Mouse (Mus musculus): Measurements from ENCODE around the gene Slc25a51. TPM values are rescaled to one million over a fixed set of nuclear protein-coding genes. Genes with fewer than 3 reads are reported as not detected.

Slc25a51 gene
- 100 to 1,000 TPM; 105 to 128 TPM for total RNA-seq (2021)

- peak; percentile 79 for DNase-seq (ENCODE audit: low spot score)
- intact Hi-C loops (cut with DNase I), result loop anchor here (5.0 to 10.0 kb wide), 3 partner anchors 66 to 396 kb away; partner anchors contain the start of genes Dcaf10, Exosc3, Fbxo10 and Zbtb5
Observed at GRCm38 (mm10) chr4:45408427-45409132, at the start of gene Slc25a51. Gene Slc25a51, minus strand, starts transcription at chr4:45408766.

GRCm38 (mm10) chr4:45457543-45457942 is 49.0 kb upstream of the Slc25a51 start:
- intact Hi-C loops (cut with DNase I), result no loop called here
- DNase-seq (ENCODE audit: low spot score), result no peak

- no peak for DNase-seq (ENCODE audit: low spot score)
- intact Hi-C loops (cut with DNase I), result no loop called here
Observed at GRCm38 (mm10) chr4:45455001-45455400, 46.4 kb upstream of the Slc25a51 start.

- intact Hi-C loops (cut with DNase I), result no loop called here
- no peak for DNase-seq (ENCODE audit: low spot score)
Observed at GRCm38 (mm10) chr4:45453271-45453851, 44.8 kb upstream of the Slc25a51 start.

GRCm38 (mm10) chr4:45452569-45453111 is 44.1 kb upstream of the Slc25a51 start:
- DNase-seq (ENCODE audit: low spot score), result peak; percentile 56
- intact Hi-C loops (cut with DNase I), result no loop called here

- no peak for DNase-seq (ENCODE audit: low spot score)
- intact Hi-C loops (cut with DNase I), result no loop called here
Observed at GRCm38 (mm10) chr4:45449012-45449411, 40.4 kb upstream of the Slc25a51 start.

GRCm38 (mm10) chr4:45448481-45448880 is 39.9 kb upstream of the Slc25a51 start:
- no peak for DNase-seq (ENCODE audit: low spot score)
- intact Hi-C loops (cut with DNase I), result no loop called here

- no peak for DNase-seq (ENCODE audit: low spot score)
- intact Hi-C loops (cut with DNase I), result no loop called here
Observed at GRCm38 (mm10) chr4:45447196-45447595, 38.6 kb upstream of the Slc25a51 start.

- no peak for DNase-seq (ENCODE audit: low spot score)
- intact Hi-C loops (cut with DNase I), result no loop called here
Observed at GRCm38 (mm10) chr4:45445235-45445634, 36.7 kb upstream of the Slc25a51 start.

GRCm38 (mm10) chr4:45444813-45445212 is 36.2 kb upstream of the Slc25a51 start:
- DNase-seq (ENCODE audit: low spot score), result no peak

GRCm38 (mm10) chr4:45443652-45444051 is 35.1 kb upstream of the Slc25a51 start:
- no peak for DNase-seq (ENCODE audit: low spot score)
- intact Hi-C loops (cut with DNase I), result no loop called here

More at GRCm38 (mm10) chr4:45444813-45445212, 36.2 kb upstream of the Slc25a51 start:
- intact Hi-C loops (cut with DNase I), result no loop called here

GRCm38 (mm10) chr4:45442237-45442636 is 33.7 kb upstream of the Slc25a51 start:
- intact Hi-C loops (cut with DNase I), result no loop called here
- no peak for DNase-seq (ENCODE audit: low spot score)

GRCm38 (mm10) chr4:45441778-45442177 is 33.2 kb upstream of the Slc25a51 start:
- no peak for DNase-seq (ENCODE audit: low spot score)
- intact Hi-C loops (cut with DNase I), result no loop called here

- intact Hi-C loops (cut with DNase I), result no loop called here
- no peak for DNase-seq (ENCODE audit: low spot score)
Observed at GRCm38 (mm10) chr4:45439281-45439680, 30.7 kb upstream of the Slc25a51 start.

GRCm38 (mm10) chr4:45437010-45437409 is 28.4 kb upstream of the Slc25a51 start:
- intact Hi-C loops (cut with DNase I), result no loop called here
- DNase-seq (ENCODE audit: low spot score), result no peak

- intact Hi-C loops (cut with DNase I), result no loop called here
Observed at GRCm38 (mm10) chr4:45436383-45436913, 27.9 kb upstream of the Slc25a51 start.

GRCm38 (mm10) chr4:45435899-45436298 is 27.3 kb upstream of the Slc25a51 start:
- intact Hi-C loops (cut with DNase I), result no loop called here
- peak; percentile 29 for DNase-seq (ENCODE audit: low spot score)

More at GRCm38 (mm10) chr4:45436383-45436913, 27.9 kb upstream of the Slc25a51 start:
- DNase-seq (ENCODE audit: low spot score), result no peak

- DNase-seq (ENCODE audit: low spot score), result no peak
- intact Hi-C loops (cut with DNase I), result no loop called here
Observed at GRCm38 (mm10) chr4:45434681-45435080, 26.1 kb upstream of the Slc25a51 start.

GRCm38 (mm10) chr4:45434071-45434470 is 25.5 kb upstream of the Slc25a51 start:
- no peak for DNase-seq (ENCODE audit: low spot score)
- intact Hi-C loops (cut with DNase I), result no loop called here

- intact Hi-C loops (cut with DNase I), result no loop called here
- no peak for DNase-seq (ENCODE audit: low spot score)
Observed at GRCm38 (mm10) chr4:45431806-45432205, 23.2 kb upstream of the Slc25a51 start.

- no peak for DNase-seq (ENCODE audit: low spot score)
- intact Hi-C loops (cut with DNase I), result no loop called here
Observed at GRCm38 (mm10) chr4:45431316-45431715, 22.8 kb upstream of the Slc25a51 start.

All from heart, postnatal 25 days (tissue).